Mouse (Mus musculus) stomach, postnatal 0 days (tissue): ENCODE results near the gene Zfp346.

ENCODE experiments used
- CTCF ChIP-seq: IDR thresholded peaks from 2 replicates; pipeline ENCODE4 v1.5.1; 2016; ENCODE audit warnings: antibody characterized with exemption, low read depth, mild to moderate bottlenecking, moderate library complexity
- EP300 ChIP-seq: optimal IDR thresholded peaks from 2 replicates; pipeline ENCODE3; 2016; ENCODE audit warnings: antibody characterized with exemption

DNA sequence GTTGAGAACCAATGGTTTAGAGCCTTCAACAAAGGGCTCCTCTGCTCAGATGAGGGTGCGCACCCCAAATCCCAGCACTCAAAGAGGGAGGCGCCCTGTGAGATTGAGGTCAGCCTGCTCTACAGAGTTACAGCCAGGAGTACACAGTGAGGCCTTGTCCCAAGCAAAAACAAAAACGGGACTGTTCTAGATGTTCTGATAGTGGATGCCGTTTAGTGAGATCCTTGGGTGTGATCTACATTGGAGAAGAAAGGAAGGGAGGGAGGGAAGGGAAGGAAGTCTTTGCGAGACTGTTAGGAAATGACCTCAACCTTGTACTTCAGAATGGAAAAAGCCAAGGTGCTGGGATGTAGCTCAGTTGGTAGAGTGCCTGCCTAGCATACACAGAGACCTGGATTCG is 71.2 kb downstream of the Zfp346 start:
- TF ChIP-seq CTCF (no peak), EP300 (no peak)
